ENCODE assay signal across 9 mouse cellular contexts in the genomic region with DNA sequence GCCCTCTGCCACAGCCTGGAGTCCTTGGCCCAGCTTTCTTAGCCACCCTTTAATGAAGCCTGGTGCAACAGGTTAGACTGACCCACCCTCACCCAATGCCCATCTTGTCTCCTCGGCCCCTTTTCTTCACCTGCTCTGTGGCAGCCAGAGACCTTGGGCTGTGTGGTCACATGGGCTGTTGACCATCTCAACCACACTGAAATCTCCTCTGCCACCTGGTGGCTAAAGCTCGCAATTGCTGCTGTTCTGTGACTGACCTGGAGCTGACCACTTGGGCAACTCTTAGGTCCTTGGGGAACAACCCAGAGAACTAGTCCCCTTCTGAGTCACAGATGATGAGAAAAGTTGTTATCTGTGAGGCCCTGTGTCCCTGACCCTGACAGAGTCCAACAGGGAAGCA.
DNase-seq lines count a peak whose midpoint lies in the region; ATAC-seq lines count a peak whose summit lies in the region.
"Had no signal": no experiment of that assay in that cellular context is flagged by ENCODE, and none has a peak within 500 bp of the region (broad histone marks: within the 10 kb centered on the region; RNA-seq: fewer than 3 reads in every experiment).

No protein-coding gene starts in this region.

- 0 out of 2 replicates have a peak, but pooled peaks cover 2% of the 10 kb centered on the region for H3K27me3 ChIP-seq in kidney, embryonic 16.5 days (ENCODE audit: insufficient read depth, low read length)
- H3K27me3 ChIP-seq in midbrain, embryonic 14.5 days (ENCODE audit: control insufficient read depth, insufficient read depth, low read length) = no peaks in the 10 kb centered on the region

- no peak for ATAC-seq in kidney, embryonic 16.5 days (ENCODE audit: low FRiP score, low TSS enrichment)
- no peak for ATAC-seq in midbrain, embryonic 14.5 days (ENCODE audit: low FRiP score, low TSS enrichment)

- WGBS in kidney, embryonic 16.5 days = 10% methylated on average over 2 of the region's 2 CpGs
- WGBS in midbrain, embryonic 14.5 days = 12% methylated on average over 2 of the region's 2 CpGs

- no peaks in the 10 kb centered on the region for H3K36me3 ChIP-seq in kidney, embryonic 16.5 days (ENCODE audit: insufficient read depth, low read length)
- H3K36me3 ChIP-seq in midbrain, embryonic 14.5 days (ENCODE audit: control insufficient read depth, insufficient read depth, low read length) = no peaks in the 10 kb centered on the region

- H3K4me1 ChIP-seq in kidney, embryonic 16.5 days (ENCODE audit: insufficient read depth, low read length) = peaks cover 52% of the 10 kb centered on the region
- H3K4me1 ChIP-seq in midbrain, embryonic 14.5 days (ENCODE audit: control insufficient read depth, insufficient read depth, low read length) = no peaks in the 10 kb centered on the region

- H3K4me2 ChIP-seq in kidney, embryonic 16.5 days (replicated peaks; ENCODE audit: low read depth, low read length) = no peak overlapping the region
- H3K4me2 ChIP-seq in midbrain, embryonic 14.5 days (ENCODE audit: low read length) = no peak overlapping the region

- DNase-seq in kidney, adult 11 months = peak; percentile 64
- DNase-seq in adrenal gland, adult 8-10 months = peak; percentile 70
- DNase-seq in embryo, embryonic 11 days = peak; percentile 81
- DNase-seq in heart, postnatal 14 days = peak; percentile 78 to 84
- DNase-seq in layer of hippocampus, postnatal 10 days (ENCODE audit: low spot score in 2 of 2) = peak; percentile 69 to 71
- DNase-seq in midbrain, embryonic 14.5 days = peak; percentile 71
- DNase-seq in thymus, postnatal 25 days = peak; percentile 32

- H3K9ac ChIP-seq in kidney, embryonic 16.5 days (replicated peaks; ENCODE audit: low read length) = no peak overlapping the region
- no peak overlapping the region for H3K9ac ChIP-seq in midbrain, embryonic 14.5 days (replicated peaks; ENCODE audit: low read length)

- H3K4me3 ChIP-seq in kidney, embryonic 16.5 days (ENCODE audit: low read length) = no peak overlapping the region
- no peak overlapping the region for H3K4me3 ChIP-seq in midbrain, embryonic 14.5 days (replicated peaks; ENCODE audit: low read depth, low read length)

- intact Hi-C loops in heart, postnatal 14 days (cut with DNase I) = loop anchor here (1.0 to 10.0 kb wide), 4 partner anchors 119 to 348 kb away; no protein-coding TSS in a partner anchor

- H3K9me3 ChIP-seq in kidney, embryonic 16.5 days (ENCODE audit: low read length) = no peaks in the 10 kb centered on the region
- no peaks in the 10 kb centered on the region for H3K9me3 ChIP-seq in midbrain, embryonic 14.5 days (ENCODE audit: control insufficient read depth, low read length)

- H3K27ac ChIP-seq in kidney, embryonic 16.5 days (ENCODE audit: low read length) = no peak overlapping the region
- no peak overlapping the region for H3K27ac ChIP-seq in midbrain, embryonic 14.5 days (replicated peaks; ENCODE audit: low read depth, low read length)
- H3K27ac ChIP-seq: macrophage had no signal
